ENCODE assay signal across 33 mouse cellular contexts in genomic region chr5:107776777-107777544, GRCm38 (mm10). TPM values are rescaled to one million over a fixed set of nuclear protein-coding genes. Genes with fewer than 3 reads are reported as not detected.
DNase-seq lines count a peak whose midpoint lies in the region; ATAC-seq lines count a peak whose summit lies in the region.
"Had no signal": no experiment of that assay in that cellular context is flagged by ENCODE, and none has a peak within 500 bp of the region (broad histone marks: within the 10 kb centered on the region; RNA-seq: fewer than 3 reads in every experiment).

No protein-coding gene starts in this region.

- H3K4me1 ChIP-seq in hindbrain, embryonic 11.5 days (replicated peaks; ENCODE audit: control insufficient read depth, insufficient read depth, low read length) = no peaks in the 10 kb centered on the region
- no peaks in the 10 kb centered on the region for H3K4me1 ChIP-seq in midbrain, embryonic 14.5 days (ENCODE audit: control insufficient read depth, insufficient read depth, low read length)
- H3K4me1 ChIP-seq: forebrain, embryonic 15.5 days; hindbrain, embryonic 12.5 days; limb, embryonic 10.5 days; limb, embryonic 15.5 days; midbrain, embryonic 15.5 days; stomach, embryonic 15.5 days had no signal

- DNase-seq in kidney, adult 11 months = peak; percentile 9
- DNase-seq in kidney, adult 18-20 months = no peak
- DNase-seq in kidney, postnatal 36 days = peak; percentile 21 to 24
- DNase-seq in kidney, postnatal 14 days = no peak
- no peak for DNase-seq in hindbrain, embryonic 11.5 days (ENCODE audit: low spot score)
- DNase-seq in midbrain, embryonic 14.5 days = no peak
- DNase-seq: adrenal gland, postnatal 14 days; B cell, adult 2 months; cerebellum, adult 11 months; cerebellum, adult 9-10 months; cerebellum, postnatal 36 days; gastrocnemius, postnatal 25 days; heart, adult 2 months; heart, postnatal 14 days; liver, embryonic 13.5 days; lung, adult 18-20 months; lung, postnatal 4 days; right cerebral cortex, postnatal 25 days; thymus, postnatal 14 days had no signal

- H3K4me2 ChIP-seq in hindbrain, embryonic 11.5 days (replicated peaks; ENCODE audit: low read depth, low read length) = no peak overlapping the region
- H3K4me2 ChIP-seq in midbrain, embryonic 14.5 days (ENCODE audit: low read length) = no peak overlapping the region
- H3K4me2 ChIP-seq: forebrain, embryonic 15.5 days; hindbrain, embryonic 12.5 days; limb, embryonic 15.5 days; liver, embryonic 13.5 days; midbrain, embryonic 15.5 days; stomach, embryonic 15.5 days had no signal

- no peaks in the 10 kb centered on the region for H3K36me3 ChIP-seq in hindbrain, embryonic 11.5 days (ENCODE audit: control insufficient read depth, insufficient read depth, low read length)
- peaks cover 3% of the 10 kb centered on the region; the same call in 1 of the 2 replicates for H3K36me3 ChIP-seq in midbrain, embryonic 14.5 days (ENCODE audit: control insufficient read depth, insufficient read depth, low read length)
- H3K36me3 ChIP-seq: hindbrain, embryonic 12.5 days; limb, embryonic 15.5 days; midbrain, embryonic 15.5 days; stomach, embryonic 15.5 days had no signal

- no peak overlapping the region for H3K4me3 ChIP-seq in hindbrain, embryonic 11.5 days (ENCODE audit: low read depth, low read length)
- no peak overlapping the region for H3K4me3 ChIP-seq in midbrain, embryonic 14.5 days (replicated peaks; ENCODE audit: low read depth, low read length)
- H3K4me3 ChIP-seq: forebrain, embryonic 15.5 days; heart, adult 2 months; hindbrain, embryonic 12.5 days; limb, embryonic 10.5 days; limb, embryonic 15.5 days; liver, embryonic 13.5 days; midbrain, embryonic 15.5 days; stomach, embryonic 15.5 days had no signal

- H3K9me3 ChIP-seq in hindbrain, embryonic 11.5 days (ENCODE audit: control insufficient read depth, low read length) = no peaks in the 10 kb centered on the region
- H3K9me3 ChIP-seq in midbrain, embryonic 14.5 days (ENCODE audit: control insufficient read depth, low read length) = no peaks in the 10 kb centered on the region
- H3K9me3 ChIP-seq: forebrain, embryonic 15.5 days; hindbrain, embryonic 12.5 days; limb, embryonic 10.5 days; limb, embryonic 15.5 days; liver, embryonic 13.5 days; midbrain, embryonic 15.5 days; stomach, embryonic 15.5 days had no signal

- ATAC-seq in inflammation-experienced regulatory T-cells, adult 6 months = peak; percentile 59
- ATAC-seq in hindbrain, embryonic 11.5 days (ENCODE audit: low FRiP score) = no peak
- no peak for ATAC-seq in midbrain, embryonic 14.5 days (ENCODE audit: low FRiP score, low TSS enrichment)
- ATAC-seq: forebrain, embryonic 15.5 days; hindbrain, postnatal 0 days; lung, postnatal 0 days; midbrain, embryonic 15.5 days had no signal

- H3K27me3 ChIP-seq in hindbrain, embryonic 11.5 days (ENCODE audit: control insufficient read depth, insufficient read depth, low read length) = no peaks in the 10 kb centered on the region
- no peaks in the 10 kb centered on the region for H3K27me3 ChIP-seq in midbrain, embryonic 14.5 days (ENCODE audit: control insufficient read depth, insufficient read depth, low read length)
- H3K27me3 ChIP-seq: CH12.LX; forebrain, embryonic 15.5 days; hindbrain, embryonic 12.5 days; limb, embryonic 15.5 days; liver, embryonic 13.5 days; midbrain, embryonic 15.5 days; stomach, embryonic 15.5 days had no signal

- no peak overlapping the region for H3K9ac ChIP-seq in hindbrain, embryonic 11.5 days (ENCODE audit: low read depth, low read length)
- H3K9ac ChIP-seq in midbrain, embryonic 14.5 days (replicated peaks; ENCODE audit: low read length) = no peak overlapping the region
- H3K9ac ChIP-seq: forebrain, embryonic 15.5 days; hindbrain, embryonic 12.5 days; limb, embryonic 15.5 days; liver, embryonic 13.5 days; midbrain, embryonic 15.5 days; stomach, embryonic 15.5 days had no signal

- 91% methylated on average over 4 of the region's 4 CpGs for WGBS in hindbrain, embryonic 11.5 days
- 96% methylated on average over 4 of the region's 4 CpGs for WGBS in midbrain, embryonic 14.5 days

- H3K27ac ChIP-seq in hindbrain, embryonic 11.5 days (ENCODE audit: low read depth, low read length) = no peak overlapping the region
- H3K27ac ChIP-seq in midbrain, embryonic 14.5 days (replicated peaks; ENCODE audit: low read depth, low read length) = no peak overlapping the region
- H3K27ac ChIP-seq: forebrain, embryonic 15.5 days; heart, adult 2 months; hindbrain, embryonic 12.5 days; hindbrain, postnatal 0 days; limb, embryonic 10.5 days; limb, embryonic 15.5 days; liver, embryonic 13.5 days; midbrain, embryonic 15.5 days; stomach, embryonic 15.5 days had no signal

RNA-seq across cellular contexts. Expression of gene Gfi1, which starts 51.1 kb away (rescaled TPM):
- polyA plus RNA-seq in inflammation-experienced regulatory T-cells, adult 6 months (2017; shearing (Covaris generic)) = 1 to 10 TPM; 2.0 to 7.4 (median 5.5) TPM
- polyA plus RNA-seq in hindbrain, embryonic 11.5 days (2014; fragmentation: Nextera tagmentation; extraction: Ambion mirVana) = 0.07 and 0.12 TPM in 2 replicates
- polyA plus RNA-seq in midbrain, embryonic 14.5 days (2014; fragmentation: Nextera tagmentation; extraction: Ambion mirVana) = not detected in 2 replicates
- polyA plus RNA-seq: embryonic facial prominence, embryonic 11.5 days; forebrain, embryonic 15.5 days; hindbrain, embryonic 12.5 days; midbrain, embryonic 15.5 days; neural tube, embryonic 11.5 days had no signal

RNA-seq across cellular contexts. Expression of gene Ube2d2b, which starts 52.9 kb away (rescaled TPM):
- not detected for polyA plus RNA-seq in inflammation-experienced regulatory T-cells, adult 6 months (2017; shearing (Covaris generic))
- 0.46 TPM in 1 of 2 replicates, not detected in the other for polyA plus RNA-seq in hindbrain, embryonic 11.5 days (2014; fragmentation: Nextera tagmentation; extraction: Ambion mirVana)
- polyA plus RNA-seq in midbrain, embryonic 14.5 days (2014; fragmentation: Nextera tagmentation; extraction: Ambion mirVana) = 0.18 and 0.33 TPM in 2 replicates
- polyA plus RNA-seq: frontal cortex, adult 2 months; large intestine, adult 2 months; limb, embryonic 15.5 days; neural tube, embryonic 11.5 days had no signal

Comparison
In these comparisons a context has a peak if more than half of its experiments do, and no peak if none do; other contexts are left out.
1. DNase-seq: peak in kidney, adult 11 months (single experiment) and kidney, postnatal 36 days (2 of 2); none in kidney, adult 18-20 months (single experiment), kidney, postnatal 14 days (single experiment), hindbrain, embryonic 11.5 days (single experiment) and midbrain, embryonic 14.5 days (single experiment).